Mouse (Mus musculus): ENCODE results near the gene Dcst2.

Gene Dcst2

GRCm38 (mm10) chr3:89360237-89360636 lies 1.5 kb upstream of the Dcst2 start:
- no peak for DNase-seq (ENCODE audit: low read depth, low spot score)

- DNase-seq (ENCODE audit: low read depth, low spot score): no peak
Observed at GRCm38 (mm10) chr3:89364631-89365030, 2.9 kb downstream of the Dcst2 start.

GRCm38 (mm10) chr3:89365153-89365485 lies 3.3 kb downstream of the Dcst2 start, which contains the start of gene Dcst1:
TSS of gene Dcst1 (minus strand) at chr3:89365253.
- DNase-seq (ENCODE audit: low read depth, low spot score): no peak

GRCm38 (mm10) chr3:89365486-89366414 lies 4.0 kb downstream of the Dcst2 start:
- DNase-seq (ENCODE audit: low read depth, low spot score): no peak

- DNase-seq (ENCODE audit: low read depth, low spot score): no peak
Observed at GRCm38 (mm10) chr3:89367338-89367737, 5.6 kb downstream of the Dcst2 start.

- no peak for DNase-seq (ENCODE audit: low read depth, low spot score)
Observed at GRCm38 (mm10) chr3:89373581-89374231, 11.9 kb downstream of the Dcst2 start.

- DNase-seq (ENCODE audit: low read depth, low spot score): no peak
Observed at GRCm38 (mm10) chr3:89377831-89378230, 16.1 kb downstream of the Dcst2 start.

- DNase-seq (ENCODE audit: low read depth, low spot score): no peak
Observed at GRCm38 (mm10) chr3:89378394-89379067, 16.8 kb downstream of the Dcst2 start.

GRCm38 (mm10) chr3:89379388-89380131 lies 17.8 kb downstream of the Dcst2 start:
- DNase-seq (ENCODE audit: low read depth, low spot score): no peak

GRCm38 (mm10) chr3:89380291-89380690 lies 18.5 kb downstream of the Dcst2 start:
- DNase-seq (ENCODE audit: low read depth, low spot score): no peak

- DNase-seq (ENCODE audit: low read depth, low spot score): no peak
Observed at GRCm38 (mm10) chr3:89380711-89381110, 18.9 kb downstream of the Dcst2 start.

GRCm38 (mm10) chr3:89381233-89381632 lies 19.5 kb downstream of the Dcst2 start:
- DNase-seq (ENCODE audit: low read depth, low spot score): no peak

- no peak for DNase-seq (ENCODE audit: low read depth, low spot score)
Observed at GRCm38 (mm10) chr3:89382033-89382882, 20.5 kb downstream of the Dcst2 start.

- no peak for DNase-seq (ENCODE audit: low read depth, low spot score)
Observed at GRCm38 (mm10) chr3:89382950-89383349, 21.2 kb downstream of the Dcst2 start.

- no peak for DNase-seq (ENCODE audit: low read depth, low spot score)
Observed at GRCm38 (mm10) chr3:89383651-89384255, 22.0 kb downstream of the Dcst2 start.

- DNase-seq (ENCODE audit: low read depth, low spot score): peak; percentile 84
Observed at GRCm38 (mm10) chr3:89384331-89385076, 22.7 kb downstream of the Dcst2 start.

GRCm38 (mm10) chr3:89385451-89385850 lies 23.7 kb downstream of the Dcst2 start:
- DNase-seq (ENCODE audit: low read depth, low spot score): no peak

GRCm38 (mm10) chr3:89386438-89387420 lies 25.0 kb downstream of the Dcst2 start:
- DNase-seq (ENCODE audit: low read depth, low spot score): no peak

Measured in retina, adult 2 months (tissue).